Mouse (Mus musculus): ENCODE measurements around the gene Tomm20. TPM values are rescaled to one million over a fixed set of nuclear protein-coding genes. Genes with fewer than 3 reads are reported as not detected.

Gene Tomm20
- polyA plus RNA-seq, 1 experiment = 111 TPM

DNA sequence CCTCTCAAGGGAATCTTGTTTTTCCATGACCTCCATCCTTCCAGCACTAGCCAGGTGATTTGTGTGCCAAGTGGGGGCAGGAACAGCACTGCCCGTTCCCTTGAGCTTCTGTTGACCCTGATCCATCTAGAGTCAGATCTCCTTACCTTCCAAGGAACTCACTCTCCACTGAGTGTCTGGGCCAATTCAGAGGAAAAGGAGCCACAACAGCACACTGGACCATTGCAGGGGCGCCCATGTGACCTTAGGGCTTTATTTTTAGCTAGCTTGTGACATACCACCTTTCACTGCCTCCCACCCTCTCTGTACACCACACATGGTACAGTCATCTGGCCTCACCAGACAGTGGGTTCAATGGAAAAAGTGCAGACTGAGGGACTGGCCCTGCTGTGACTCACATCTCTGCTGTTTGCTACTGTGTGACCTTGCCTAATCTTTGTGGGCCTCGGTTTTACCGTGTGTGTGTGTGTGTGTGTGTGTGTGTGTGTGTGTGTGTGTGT, 64.0 kb downstream of the Tomm20 start:
- no peak for DNase-seq (ENCODE audit: low read depth)
- no peak for TF ChIP-seq POLR2A (IDR thresholded peaks at IDR 0.05; ENCODE audit: borderline replicate concordance, extremely low read depth, insufficient read depth, insufficient read length, poor library complexity, severe bottlenecking)
- TF ChIP-seq CTCF (IDR thresholded peaks at IDR 0.05; ENCODE audit: borderline replicate concordance, extremely low read depth, insufficient read depth, insufficient read length) = no peak

Other genes starting within 250 kb of the Tomm20 start
- 8.4 and 13.0 TPM in 2 replicates for gene Rbm34, start 25.2 kb upstream of the Tomm20 start, polyA plus RNA-seq (2012; rRNA removed)
- gene Pard3, start 118.0 kb upstream of the Tomm20 start, polyA plus RNA-seq (2012; rRNA removed) = 26.0 and 35.1 TPM in 2 replicates

Data from brain, embryonic 14.5 days (tissue).